ENCODE assay signal across 19 mouse cellular contexts in genomic region chr17:5800254-5800653, GRCm38 (mm10). TPM values are rescaled to one million over a fixed set of nuclear protein-coding genes. Genes with fewer than 3 reads are reported as not detected.
DNase-seq lines count a peak whose midpoint lies in the region; ATAC-seq and TF ChIP-seq lines count a peak whose summit lies in the region.
"Had no signal": no experiment of that assay in that cellular context is flagged by ENCODE, and none has a peak within 500 bp of the region (broad histone marks: within the 10 kb centered on the region; RNA-seq: fewer than 3 reads in every experiment).

No protein-coding gene starts in this region.

- TF ChIP-seq CTCF in bone marrow, adult 2 months (IDR thresholded peaks at IDR 0.05; ENCODE audit: control insufficient read depth, insufficient read depth, low read length), result no peak
- no peak for TF ChIP-seq CTCF in hindbrain, postnatal 0 days (IDR thresholded peaks at IDR 0.05; ENCODE audit: low read depth)

- no peaks in the 10 kb centered on the region for H3K9me3 ChIP-seq in liver, embryonic 13.5 days (replicated peaks)
- H3K9me3 ChIP-seq in hindbrain, postnatal 0 days (ENCODE audit: low read length), result no peaks in the 10 kb centered on the region
- H3K9me3 ChIP-seq: embryonic facial prominence, embryonic 10.5 days; heart, embryonic 13.5 days; hindbrain, embryonic 10.5 days; midbrain, embryonic 12.5 days had no signal

- H3K4me2 ChIP-seq in liver, embryonic 13.5 days, result peak overlapping the region; percentile 23
- no peak overlapping the region for H3K4me2 ChIP-seq in hindbrain, postnatal 0 days (ENCODE audit: low read depth, low read length)
- H3K4me2 ChIP-seq: heart, embryonic 13.5 days; midbrain, embryonic 12.5 days had no signal

- no peak for ATAC-seq in liver, embryonic 13.5 days (ENCODE audit: low read depth)
- no peak for ATAC-seq in hindbrain, postnatal 0 days
- ATAC-seq: forebrain, postnatal 0 days had no signal

- intact Hi-C loops in left cerebral cortex, postnatal 10 days (cut with DNase I), result no loop called here

- H3K9ac ChIP-seq in liver, embryonic 13.5 days, result peak overlapping the region; percentile 37; the same call in 1 of the 2 replicates
- H3K9ac ChIP-seq in hindbrain, postnatal 0 days (replicated peaks; ENCODE audit: low read length), result no peak overlapping the region
- H3K9ac ChIP-seq: forebrain, postnatal 0 days; heart, embryonic 13.5 days; midbrain, embryonic 12.5 days had no signal

- H3K27me3 ChIP-seq in liver, embryonic 13.5 days, result no peaks in the 10 kb centered on the region
- H3K27me3 ChIP-seq in hindbrain, postnatal 0 days (ENCODE audit: insufficient read depth, low read length), result no peaks in the 10 kb centered on the region; the same call in 1 of the 2 replicates
- H3K27me3 ChIP-seq: midbrain, embryonic 12.5 days had no signal

- H3K4me3 ChIP-seq in bone marrow, adult 2 months (replicated peaks; ENCODE audit: control insufficient read depth, low read depth, low read length), result no peak overlapping the region
- H3K4me3 ChIP-seq in liver, embryonic 13.5 days (replicated peaks), result no peak overlapping the region
- H3K4me3 ChIP-seq in hindbrain, postnatal 0 days (ENCODE audit: low read length), result no peak overlapping the region
- H3K4me3 ChIP-seq: embryonic facial prominence, embryonic 10.5 days; heart, embryonic 13.5 days; hindbrain, embryonic 10.5 days; midbrain, embryonic 12.5 days had no signal

- 49% methylated on average over 2 of the region's 2 CpGs for WGBS in bone marrow, adult 2 months
- WGBS in liver, embryonic 13.5 days (ENCODE audit: insufficient replicate concordance), result 51% methylated on average over 2 of the region's 2 CpGs
- WGBS in hindbrain, postnatal 0 days, result 90% methylated on average over 2 of the region's 2 CpGs

- H3K4me1 ChIP-seq in bone marrow, adult 2 months (ENCODE audit: control insufficient read depth, insufficient read depth, low read length), result peaks cover 21% of the 10 kb centered on the region
- H3K4me1 ChIP-seq in liver, embryonic 13.5 days (replicated peaks), result peaks cover 69% of the 10 kb centered on the region
- H3K4me1 ChIP-seq in hindbrain, postnatal 0 days (ENCODE audit: insufficient read depth, low read length), result no peaks in the 10 kb centered on the region
- H3K4me1 ChIP-seq: midbrain, embryonic 12.5 days had no signal

- H3K36me3 ChIP-seq in liver, embryonic 13.5 days, result no peaks in the 10 kb centered on the region
- no peaks in the 10 kb centered on the region for H3K36me3 ChIP-seq in hindbrain, postnatal 0 days (ENCODE audit: insufficient read depth, low read length)
- H3K36me3 ChIP-seq: embryonic facial prominence, embryonic 10.5 days; heart, embryonic 13.5 days; hindbrain, embryonic 10.5 days; midbrain, embryonic 12.5 days had no signal

- no peak for TF ChIP-seq POLR2A in bone marrow, adult 2 months (IDR thresholded peaks at IDR 0.05; ENCODE audit: borderline replicate concordance, control insufficient read depth, low read depth, low read length)

- peak overlapping the region; percentile 35; the same call in 1 of the 2 replicates for H3K27ac ChIP-seq in bone marrow, adult 2 months (ENCODE audit: control insufficient read depth, insufficient read depth, low read depth, low read length, poor library complexity)
- H3K27ac ChIP-seq in liver, embryonic 13.5 days, result no peak overlapping the region
- H3K27ac ChIP-seq in hindbrain, postnatal 0 days, result no peak overlapping the region
- H3K27ac ChIP-seq: embryonic facial prominence, embryonic 10.5 days; heart, embryonic 13.5 days; hindbrain, embryonic 10.5 days; kidney, postnatal 0 days; midbrain, embryonic 12.5 days had no signal

- DNase-seq in 3134 (ENCODE audit: extremely low read depth, insufficient read length, low spot score), result peak; percentile 65
- DNase-seq in A20 (ENCODE audit: low read depth, low spot score), result peak; percentile 49
- no peak for DNase-seq in liver, embryonic 13.5 days
- no peak for DNase-seq in right cerebral cortex, postnatal 10 days (ENCODE audit: low spot score in 2 of 2)
- DNase-seq in left cerebral cortex, postnatal 10 days (ENCODE audit: extremely low spot score in 1 of 2, low spot score in 2 of 2), result no peak
- DNase-seq in hindbrain, postnatal 0 days (ENCODE audit: low spot score), result no peak
- DNase-seq: adrenal gland, adult 8-10 months; cerebellum, adult 9-11 months; forebrain, postnatal 0 days; gastrocnemius, postnatal 14 days; layer of hippocampus, adult 9-11 months; right cerebral cortex, adult 18-20 months; thymus, adult 2 months had no signal

RNA-seq across cellular contexts. Expression of gene Snx9, which starts 40.9 kb away (rescaled TPM):
- polyA plus RNA-seq in bone marrow, adult 2 months (2011; ENCODE audit: insufficient read depth, insufficient read length, low replicate concordance, missing spikeins), result 7.9 and 16.6 TPM in 2 replicates
- polyA plus RNA-seq in liver, embryonic 13.5 days (2015; fragmentation: Nextera tagmentation; extraction: Ambion mirVana), result 12.2 and 14.1 TPM in 2 replicates
- 10 to 100 TPM in 1 of 2 experiments, 1 to 10 TPM in 1; 10.0 to 10.9 TPM for total RNA-seq in left cerebral cortex, postnatal 10 days (2021)
- 6.2 and 12.5 TPM in 2 replicates for total RNA-seq in hindbrain, postnatal 0 days (2014; rRNA removed)
- 6.7 and 7.0 TPM in 2 replicates for polyA plus RNA-seq in hindbrain, postnatal 0 days (2015; fragmentation: Nextera tagmentation; extraction: Ambion mirVana)

Comparison
In these comparisons a context has a peak if more than half of its experiments do, and no peak if none do; other contexts are left out.
1. DNase-seq: peak in 3134 (single experiment) and A20 (single experiment); none in liver, embryonic 13.5 days (single experiment), right cerebral cortex, postnatal 10 days (0 of 2), left cerebral cortex, postnatal 10 days (0 of 2) and hindbrain, postnatal 0 days (single experiment).